9 mouse cellular contexts compared by ENCODE assay signal in genomic region chr1:36556553-36557456, GRCm38 (mm10). TPM values are rescaled to one million over a fixed set of nuclear protein-coding genes. Genes with fewer than 3 reads are reported as not detected.
A peak's percentile ranks its signal among the peaks of the same experiment; 100 is the strongest.
DNase-seq lines count a peak whose midpoint lies in the region; ATAC-seq and TF ChIP-seq lines count a peak whose summit lies in the region.
"Had no signal": no experiment of that assay in that cellular context is flagged by ENCODE, and none has a peak within 500 bp of the region (broad histone marks: within the 10 kb centered on the region; RNA-seq: fewer than 3 reads in every experiment).

No protein-coding gene starts in this region.

- peaks cover 36% of the 10 kb centered on the region for H3K36me3 ChIP-seq in forebrain, embryonic 13.5 days (ENCODE audit: poor library complexity, severe bottlenecking)
- no peaks in the 10 kb centered on the region; the same call in 1 of the 2 replicates for H3K36me3 ChIP-seq in liver, embryonic 16.5 days (ENCODE audit: control insufficient read depth, insufficient read depth)
- H3K36me3 ChIP-seq in neural tube, embryonic 13.5 days = peaks cover 35% of the 10 kb centered on the region
- H3K36me3 ChIP-seq in testis, adult 2 months (ENCODE audit: control insufficient read depth, insufficient read depth, low read length) = peaks cover 3% of the 10 kb centered on the region

- WGBS in forebrain, embryonic 13.5 days = under 1% methylated on average over 52 of the region's 52 CpGs
- WGBS in liver, embryonic 16.5 days (ENCODE audit: insufficient replicate concordance) = under 1% methylated on average over 52 of the region's 52 CpGs
- under 1% methylated on average over 52 of the region's 52 CpGs for WGBS in neural tube, embryonic 13.5 days

- DNase-seq in brain, embryonic 18.5 days (ENCODE audit: low read depth, low spot score) = peak; percentile 83
- DNase-seq in heart, postnatal 10 days = peak; percentile 95 to 96
- DNase-seq in kidney, postnatal 4 days = peak; percentile 98

- H3K9ac ChIP-seq in forebrain, embryonic 13.5 days = peak overlapping the region; percentile 99
- H3K9ac ChIP-seq in liver, embryonic 16.5 days (ENCODE audit: low read depth, low read length) = peak overlapping the region; percentile 57
- peak overlapping the region; percentile 99 for H3K9ac ChIP-seq in neural tube, embryonic 13.5 days

- ATAC-seq in CD4-positive, CD25-positive, alpha-beta regulatory T cell, adult 4 months = peak; percentile 61
- peak; percentile 83 for ATAC-seq in forebrain, embryonic 13.5 days
- peak; percentile 68 for ATAC-seq in liver, embryonic 16.5 days (ENCODE audit: low read depth)
- ATAC-seq in neural tube, embryonic 13.5 days (ENCODE audit: low read depth) = peak; percentile 83

- peak overlapping the region; percentile 99 for H3K27ac ChIP-seq in forebrain, embryonic 13.5 days
- peak overlapping the region; percentile 73 for H3K27ac ChIP-seq in liver, embryonic 16.5 days (ENCODE audit: low read length)
- peak overlapping the region; percentile 99 for H3K27ac ChIP-seq in neural tube, embryonic 13.5 days (replicated peaks)
- peak overlapping the region; percentile 79 for H3K27ac ChIP-seq in testis, adult 2 months (ENCODE audit: control insufficient read depth, insufficient read depth, low read depth, low read length)

- peak; percentile 46; the same call in 1 of the 2 replicates for TF ChIP-seq POLR2A in testis, adult 2 months (IDR thresholded peaks at IDR 0.05; ENCODE audit: control insufficient read depth, low read depth, low read length)

- peaks cover 17% of the 10 kb centered on the region for H3K27me3 ChIP-seq in forebrain, embryonic 13.5 days
- peaks cover 64% of the 10 kb centered on the region for H3K27me3 ChIP-seq in liver, embryonic 16.5 days (ENCODE audit: control insufficient read depth, insufficient read depth, low read depth, low read length)
- H3K27me3 ChIP-seq in neural tube, embryonic 13.5 days = no peaks in the 10 kb centered on the region
- H3K27me3 ChIP-seq in testis, adult 2 months (ENCODE audit: control insufficient read depth, insufficient read depth, low read length) = no peaks in the 10 kb centered on the region; the same call in 1 of the 2 replicates

- peak overlapping the region; percentile 95 for H3K4me3 ChIP-seq in forebrain, embryonic 13.5 days
- peak overlapping the region; percentile 63 for H3K4me3 ChIP-seq in liver, embryonic 16.5 days (ENCODE audit: low read depth, low read length)
- H3K4me3 ChIP-seq in neural tube, embryonic 13.5 days = peak overlapping the region; percentile 95
- H3K4me3 ChIP-seq in testis, adult 2 months (ENCODE audit: control insufficient read depth, low read depth, low read length) = peak overlapping the region; percentile 89

- intact Hi-C loops in heart, postnatal 10 days (cut with DNase I) = loop anchor here (1.0 to 2.0 kb wide), 2 partner anchors 32 to 78 kb away; no protein-coding TSS in a partner anchor

- no peaks in the 10 kb centered on the region for H3K9me3 ChIP-seq in forebrain, embryonic 13.5 days (replicated peaks)
- no peaks in the 10 kb centered on the region for H3K9me3 ChIP-seq in liver, embryonic 16.5 days (replicated peaks; ENCODE audit: control insufficient read depth, low read length)
- no peaks in the 10 kb centered on the region for H3K9me3 ChIP-seq in neural tube, embryonic 13.5 days

- H3K4me2 ChIP-seq in forebrain, embryonic 13.5 days = peak overlapping the region; percentile 99
- H3K4me2 ChIP-seq in liver, embryonic 16.5 days (ENCODE audit: low read depth, low read length) = peak overlapping the region; percentile 68
- H3K4me2 ChIP-seq in neural tube, embryonic 13.5 days = peak overlapping the region; percentile 95

- TF ChIP-seq CTCF in testis, adult 2 months (IDR thresholded peaks at IDR 0.05; ENCODE audit: control insufficient read depth, insufficient read depth, insufficient replicate concordance, low read depth, low read length) = peak; percentile 16

- H3K4me1 ChIP-seq in forebrain, embryonic 13.5 days = peaks cover 35% of the 10 kb centered on the region
- peaks cover 7% of the 10 kb centered on the region for H3K4me1 ChIP-seq in liver, embryonic 16.5 days (ENCODE audit: control insufficient read depth, low read depth, low read length)
- peaks cover 44% of the 10 kb centered on the region for H3K4me1 ChIP-seq in neural tube, embryonic 13.5 days (replicated peaks)
- peaks cover 38% of the 10 kb centered on the region for H3K4me1 ChIP-seq in testis, adult 2 months (ENCODE audit: control insufficient read depth, insufficient read depth, low read length)

RNA-seq across cellular contexts. Expression of gene Sema4c, which starts 1.3 kb away (rescaled TPM):
- polyA plus RNA-seq in CD4-positive, CD25-positive, alpha-beta regulatory T cell, adult 4 months (2017; shearing (Covaris generic)) = under 1 TPM in 1 of 2 experiments, not detected in 1; 0.22 TPM
- polyA plus RNA-seq in forebrain, embryonic 13.5 days (2015; fragmentation: Nextera tagmentation; extraction: Ambion mirVana) = 27.3 and 30.7 TPM in 2 replicates
- total RNA-seq in heart, postnatal 10 days (2021) = 10 to 100 TPM; 24.4 to 25.0 TPM
- polyA plus RNA-seq in liver, embryonic 16.5 days (2015; fragmentation: Nextera tagmentation; extraction: Ambion mirVana) = 1.5 and 2.0 TPM in 2 replicates
- polyA plus RNA-seq in neural tube, embryonic 13.5 days (2015; fragmentation: Nextera tagmentation; extraction: Ambion mirVana) = 23.4 and 25.2 TPM in 2 replicates
- 14.6 and 15.8 TPM in 2 replicates for polyA plus RNA-seq in testis, adult 2 months (2012; rRNA removed)

RNA-seq across cellular contexts. Expression of gene Ankrd39, which starts 9.6 kb away (rescaled TPM):
- polyA plus RNA-seq in CD4-positive, CD25-positive, alpha-beta regulatory T cell, adult 4 months (2017; shearing (Covaris generic)) = 10 to 100 TPM; 19.4 to 23.9 TPM
- 16.9 and 18.0 TPM in 2 replicates for polyA plus RNA-seq in forebrain, embryonic 13.5 days (2015; fragmentation: Nextera tagmentation; extraction: Ambion mirVana)
- total RNA-seq in heart, postnatal 10 days (2021) = 10 to 100 TPM; 12.9 to 14.1 TPM
- 5.4 and 6.7 TPM in 2 replicates for polyA plus RNA-seq in liver, embryonic 16.5 days (2015; fragmentation: Nextera tagmentation; extraction: Ambion mirVana)
- 23.8 and 26.2 TPM in 2 replicates for polyA plus RNA-seq in neural tube, embryonic 13.5 days (2015; fragmentation: Nextera tagmentation; extraction: Ambion mirVana)
- polyA plus RNA-seq in testis, adult 2 months (2012; rRNA removed) = 13.7 and 17.0 TPM in 2 replicates

RNA-seq across cellular contexts. Expression of gene Gm42417, which starts 17.6 kb away (rescaled TPM):
- polyA plus RNA-seq in CD4-positive, CD25-positive, alpha-beta regulatory T cell, adult 4 months (2017; shearing (Covaris generic)) = 1 to 10 TPM in 1 of 2 experiments, not detected in 1; 2.3 TPM
- polyA plus RNA-seq in forebrain, embryonic 13.5 days (2015; fragmentation: Nextera tagmentation; extraction: Ambion mirVana) = 0.30 and 0.44 TPM in 2 replicates
- 100 to 1,000 TPM in 1 of 2 experiments, 10 to 100 TPM in 1; 90.6 to 123 TPM for total RNA-seq in heart, postnatal 10 days (2021)
- polyA plus RNA-seq in liver, embryonic 16.5 days (2015; fragmentation: Nextera tagmentation; extraction: Ambion mirVana) = not detected in 2 replicates
- 0.32 and 1.9 TPM in 2 replicates for polyA plus RNA-seq in neural tube, embryonic 13.5 days (2015; fragmentation: Nextera tagmentation; extraction: Ambion mirVana)
- polyA plus RNA-seq in testis, adult 2 months (2012; rRNA removed) = 0.05 and 0.08 TPM in 2 replicates
- polyA plus RNA-seq: gonadal fat pad, adult 2 months had no signal

RNA-seq across cellular contexts. Expression of gene Ankrd23, which starts 20.1 kb away (rescaled TPM):
- polyA plus RNA-seq in CD4-positive, CD25-positive, alpha-beta regulatory T cell, adult 4 months (2017; shearing (Covaris generic)) = 100 to 1,000 TPM in 1 of 2 experiments, 10 to 100 TPM in 1; 39.3 to 112 TPM
- polyA plus RNA-seq in forebrain, embryonic 13.5 days (2015; fragmentation: Nextera tagmentation; extraction: Ambion mirVana) = 11.3 and 12.3 TPM in 2 replicates
- total RNA-seq in heart, postnatal 10 days (2021) = 100 to 1,000 TPM; 189 to 244 TPM
- 3.2 and 4.3 TPM in 2 replicates for polyA plus RNA-seq in liver, embryonic 16.5 days (2015; fragmentation: Nextera tagmentation; extraction: Ambion mirVana)
- 19.0 and 19.2 TPM in 2 replicates for polyA plus RNA-seq in neural tube, embryonic 13.5 days (2015; fragmentation: Nextera tagmentation; extraction: Ambion mirVana)
- polyA plus RNA-seq in testis, adult 2 months (2012; rRNA removed) = 11.0 and 11.5 TPM in 2 replicates

RNA-seq across cellular contexts. Expression of gene Cnnm3, which starts 45.1 kb away (rescaled TPM):
- polyA plus RNA-seq in CD4-positive, CD25-positive, alpha-beta regulatory T cell, adult 4 months (2017; shearing (Covaris generic)) = 1 to 10 TPM; 7.5 to 7.6 TPM
- polyA plus RNA-seq in forebrain, embryonic 13.5 days (2015; fragmentation: Nextera tagmentation; extraction: Ambion mirVana) = 5.3 and 5.7 TPM in 2 replicates
- total RNA-seq in heart, postnatal 10 days (2021) = 10 to 100 TPM; 15.3 to 18.3 TPM
- 0.91 and 1.1 TPM in 2 replicates for polyA plus RNA-seq in liver, embryonic 16.5 days (2015; fragmentation: Nextera tagmentation; extraction: Ambion mirVana)
- polyA plus RNA-seq in neural tube, embryonic 13.5 days (2015; fragmentation: Nextera tagmentation; extraction: Ambion mirVana) = 3.4 and 4.2 TPM in 2 replicates
- polyA plus RNA-seq in testis, adult 2 months (2012; rRNA removed) = 5.6 and 5.9 TPM in 2 replicates

Comparison
In these comparisons a context has a peak if more than half of its experiments do, and no peak if none do; other contexts are left out.
1. Peak in every context shown above with its lines: DNase-seq, ATAC-seq, H3K4me3 ChIP-seq and H3K27ac ChIP-seq.